Mouse (Mus musculus): ENCODE results near the gene Atp6v1g3. TPM values are rescaled to one million over a fixed set of nuclear protein-coding genes. Genes with fewer than 3 reads are reported as not detected.

The Atp6v1g3 gene
- polyA plus RNA-seq (2015; fragmentation: Nextera tagmentation; extraction: Ambion mirVana), result not detected in 2 replicates

- Histone ChIP-seq H3K27ac (ENCODE audit: low read depth, low read length) (no peak within 1 kb of the TSS), H3K9ac (ENCODE audit: low read depth, low read length) (no peak within 1 kb of the TSS), H3K4me2 (replicated peaks; ENCODE audit: low read depth) (no peak within 1 kb of the TSS), H3K4me3 (ENCODE audit: low read depth, low read length) (no peak within 1 kb of the TSS), H3K4me1 (replicated peaks; ENCODE audit: control insufficient read depth, insufficient read depth, low read length) (no peaks in the 10 kb centered on the region), H3K36me3 (ENCODE audit: control insufficient read depth, insufficient read depth) (no peaks in the 10 kb centered on the region), H3K27me3 (replicated peaks; ENCODE audit: control insufficient read depth, insufficient read depth, low read length) (no peaks in the 10 kb centered on the region), H3K9me3 (ENCODE audit: control insufficient read depth) (no peaks in the 10 kb centered on the region)
- TF ChIP-seq CTCF (IDR thresholded peaks at IDR 0.05; ENCODE audit: low read depth), result no peak
- 86% methylated on average over 2 of the region's 2 CpGs for WGBS
- no peak for ATAC-seq
Observed at GRCm38 (mm10) chr1:138273438-138273837, at the start of gene Atp6v1g3. Atp6v1g3 (plus strand) TSS chr1:138273738.

- Histone ChIP-seq H3K27ac (ENCODE audit: low read depth, low read length) (no peak overlapping the region), H3K27me3 (replicated peaks; ENCODE audit: control insufficient read depth, insufficient read depth, low read length) (no peaks in the 10 kb centered on the region), H3K9me3 (ENCODE audit: control insufficient read depth) (no peaks in the 10 kb centered on the region), H3K36me3 (ENCODE audit: control insufficient read depth, insufficient read depth) (no peaks in the 10 kb centered on the region), H3K9ac (ENCODE audit: low read depth, low read length) (no peak overlapping the region), H3K4me3 (ENCODE audit: low read depth, low read length) (no peak overlapping the region), H3K4me1 (replicated peaks; ENCODE audit: control insufficient read depth, insufficient read depth, low read length) (no peaks in the 10 kb centered on the region), H3K4me2 (replicated peaks; ENCODE audit: low read depth) (no peak overlapping the region)
- no peak for ATAC-seq
- TF ChIP-seq CTCF (IDR thresholded peaks at IDR 0.05; ENCODE audit: low read depth), result no peak
Observed at GRCm38 (mm10) chr1:138233051-138233450, 40.5 kb upstream of the Atp6v1g3 start.

- ATAC-seq, result no peak
- 76% methylated on average over 2 of the region's 2 CpGs for WGBS
- Histone ChIP-seq H3K27ac (ENCODE audit: low read depth, low read length) (no peak overlapping the region), H3K4me1 (replicated peaks; ENCODE audit: control insufficient read depth, insufficient read depth, low read length) (no peaks in the 10 kb centered on the region), H3K4me2 (replicated peaks; ENCODE audit: low read depth) (no peak overlapping the region), H3K9me3 (ENCODE audit: control insufficient read depth) (no peaks in the 10 kb centered on the region), H3K9ac (ENCODE audit: low read depth, low read length) (no peak overlapping the region), H3K36me3 (ENCODE audit: control insufficient read depth, insufficient read depth) (no peaks in the 10 kb centered on the region), H3K27me3 (replicated peaks; ENCODE audit: control insufficient read depth, insufficient read depth, low read length) (no peaks in the 10 kb centered on the region), H3K4me3 (ENCODE audit: low read depth, low read length) (no peak overlapping the region)
- TF ChIP-seq CTCF (IDR thresholded peaks at IDR 0.05; ENCODE audit: low read depth), result no peak
Observed at GRCm38 (mm10) chr1:138237252-138237651, 36.3 kb upstream of the Atp6v1g3 start.

- no peak for TF ChIP-seq CTCF (IDR thresholded peaks at IDR 0.05; ENCODE audit: low read depth)
- 38% methylated on average over 5 of the region's 5 CpGs for WGBS
- Histone ChIP-seq H3K4me2 (replicated peaks; ENCODE audit: low read depth) (no peak overlapping the region), H3K9me3 (ENCODE audit: control insufficient read depth) (no peaks in the 10 kb centered on the region), H3K27me3 (replicated peaks; ENCODE audit: control insufficient read depth, insufficient read depth, low read length) (no peaks in the 10 kb centered on the region), H3K9ac (ENCODE audit: low read depth, low read length) (no peak overlapping the region), H3K4me3 (ENCODE audit: low read depth, low read length) (no peak overlapping the region), H3K36me3 (ENCODE audit: control insufficient read depth, insufficient read depth) (no peaks in the 10 kb centered on the region), H3K27ac (ENCODE audit: low read depth, low read length) (no peak overlapping the region), H3K4me1 (replicated peaks; ENCODE audit: control insufficient read depth, insufficient read depth, low read length) (no peaks in the 10 kb centered on the region)
- no peak for ATAC-seq
Observed at GRCm38 (mm10) chr1:138243947-138244346, 29.6 kb upstream of the Atp6v1g3 start.

- no peak for TF ChIP-seq CTCF (IDR thresholded peaks at IDR 0.05; ENCODE audit: low read depth)
- H3K4me2 ChIP-seq (replicated peaks; ENCODE audit: low read depth), result no peak overlapping the region; the same call in 1 of the 2 replicates
- H3K27me3 ChIP-seq (replicated peaks; ENCODE audit: control insufficient read depth, insufficient read depth, low read length), result no peaks in the 10 kb centered on the region
- 21% methylated on average over 7 of the region's 7 CpGs for WGBS
- H3K4me3 ChIP-seq (ENCODE audit: low read depth, low read length), result no peak overlapping the region
- no peaks in the 10 kb centered on the region for H3K4me1 ChIP-seq (replicated peaks; ENCODE audit: control insufficient read depth, insufficient read depth, low read length)
- no peaks in the 10 kb centered on the region for H3K9me3 ChIP-seq (ENCODE audit: control insufficient read depth)
- no peaks in the 10 kb centered on the region for H3K36me3 ChIP-seq (ENCODE audit: control insufficient read depth, insufficient read depth)
- no peak for ATAC-seq
- no peak overlapping the region for H3K27ac ChIP-seq (ENCODE audit: low read depth, low read length)
- H3K9ac ChIP-seq (ENCODE audit: low read depth, low read length), result no peak overlapping the region
Observed at GRCm38 (mm10) chr1:138244485-138244884, 29.1 kb upstream of the Atp6v1g3 start.

GRCm38 (mm10) chr1:138245103-138245502 lies 28.4 kb upstream of the Atp6v1g3 start:
- no peaks in the 10 kb centered on the region for H3K27me3 ChIP-seq (replicated peaks; ENCODE audit: control insufficient read depth, insufficient read depth, low read length)
- H3K27ac ChIP-seq (ENCODE audit: low read depth, low read length), result no peak overlapping the region
- H3K9me3 ChIP-seq (ENCODE audit: control insufficient read depth), result no peaks in the 10 kb centered on the region
- H3K36me3 ChIP-seq (ENCODE audit: control insufficient read depth, insufficient read depth), result no peaks in the 10 kb centered on the region
- no peak for TF ChIP-seq CTCF (IDR thresholded peaks at IDR 0.05; ENCODE audit: low read depth)
- no peaks in the 10 kb centered on the region for H3K4me1 ChIP-seq (replicated peaks; ENCODE audit: control insufficient read depth, insufficient read depth, low read length)
- no peak for ATAC-seq
- H3K9ac ChIP-seq (ENCODE audit: low read depth, low read length), result no peak overlapping the region
- 36% methylated on average over 4 of the region's 4 CpGs for WGBS
- no peak overlapping the region for H3K4me2 ChIP-seq (replicated peaks; ENCODE audit: low read depth)
- no peak overlapping the region for H3K4me3 ChIP-seq (ENCODE audit: low read depth, low read length)

- H3K4me1 ChIP-seq (replicated peaks; ENCODE audit: control insufficient read depth, insufficient read depth, low read length), result no peaks in the 10 kb centered on the region
- no peak overlapping the region for H3K9ac ChIP-seq (ENCODE audit: low read depth, low read length)
- WGBS, result 81% methylated on average over 3 of the region's 3 CpGs
- no peaks in the 10 kb centered on the region for H3K27me3 ChIP-seq (replicated peaks; ENCODE audit: control insufficient read depth, insufficient read depth, low read length)
- no peaks in the 10 kb centered on the region for H3K36me3 ChIP-seq (ENCODE audit: control insufficient read depth, insufficient read depth)
- no peak overlapping the region for H3K4me2 ChIP-seq (replicated peaks; ENCODE audit: low read depth)
- H3K27ac ChIP-seq (ENCODE audit: low read depth, low read length), result no peak overlapping the region
- no peak for TF ChIP-seq CTCF (IDR thresholded peaks at IDR 0.05; ENCODE audit: low read depth)
- no peaks in the 10 kb centered on the region for H3K9me3 ChIP-seq (ENCODE audit: control insufficient read depth)
- no peak for ATAC-seq
- H3K4me3 ChIP-seq (ENCODE audit: low read depth, low read length), result no peak overlapping the region
Observed at GRCm38 (mm10) chr1:138245533-138245932, 28.0 kb upstream of the Atp6v1g3 start.

All from intestine, postnatal 0 days (tissue).